Mouse (Mus musculus) bone marrow macrophage, adult 2 months (primary cell): Measurements from ENCODE around the gene Osbpl6. TPM values are rescaled to one million over a fixed set of nuclear protein-coding genes. Genes with fewer than 3 reads are reported as not detected.

ENCODE experiments used
- H3K27ac ChIP-seq: 2 replicates; pipeline ENCODE4 v1.5.1; 2012; ENCODE audit warnings: low read depth, low read length; ENCODE audit not compliant: insufficient read depth
- H3K4me1 ChIP-seq: 2 replicates; pipeline ENCODE4 v1.6.1; 2012; ENCODE audit warnings: low read length; ENCODE audit not compliant: control insufficient read depth, insufficient read depth
- H3K4me3 ChIP-seq: 2 replicates; pipeline ENCODE4 v1.5.1; 2012; ENCODE audit warnings: mild to moderate bottlenecking, low read length, moderate library complexity; ENCODE audit not compliant: insufficient read depth
- CTCF ChIP-seq: IDR thresholded peaks from 2 replicates; pipeline ENCODE4 v1.5.1; 2012; ENCODE audit warnings: low read depth, mild to moderate bottlenecking, low read length, moderate library complexity
- POLR2A ChIP-seq: IDR thresholded peaks from 2 replicates; pipeline ENCODE4 v1.6.1; 2012; ENCODE audit warnings: mild to moderate bottlenecking, low read depth, low read length, borderline replicate concordance
- polyA plus RNA-seq: library from polyadenylated mRNA; stranded (reverse); fragments of >200 nt; gene quantifications from 2 replicates; pipeline ENCODE4 v1.2.4, GENCODE M21; 2012; ENCODE audit not compliant: missing spikeins, insufficient read depth, insufficient read length

The Osbpl6 gene
- polyA plus RNA-seq, 1 experiment = not detected

GRCm38 (mm10) chr2:76517471-76517870 lies 111.2 kb downstream of the Osbpl6 start:
- Histone ChIP-seq H3K4me3 (no peak overlapping the region), H3K4me1 (no peaks in the 10 kb centered on the region), H3K27ac (no peak overlapping the region)
- TF ChIP-seq CTCF = no peak
- no peak for TF ChIP-seq POLR2A

GRCm38 (mm10) chr2:76518407-76519063 lies 112.2 kb downstream of the Osbpl6 start:
- TF ChIP-seq CTCF (no peak), POLR2A (no peak)
- H3K27ac ChIP-seq = no peak overlapping the region
- no peak overlapping the region for H3K4me3 ChIP-seq
- H3K4me1 ChIP-seq = no peaks in the 10 kb centered on the region

GRCm38 (mm10) chr2:76521585-76521984 lies 115.3 kb downstream of the Osbpl6 start:
- no peak for TF ChIP-seq CTCF
- no peak for TF ChIP-seq POLR2A
- Histone ChIP-seq H3K4me3 (no peak overlapping the region), H3K27ac (no peak overlapping the region), H3K4me1 (no peaks in the 10 kb centered on the region)

DNA sequence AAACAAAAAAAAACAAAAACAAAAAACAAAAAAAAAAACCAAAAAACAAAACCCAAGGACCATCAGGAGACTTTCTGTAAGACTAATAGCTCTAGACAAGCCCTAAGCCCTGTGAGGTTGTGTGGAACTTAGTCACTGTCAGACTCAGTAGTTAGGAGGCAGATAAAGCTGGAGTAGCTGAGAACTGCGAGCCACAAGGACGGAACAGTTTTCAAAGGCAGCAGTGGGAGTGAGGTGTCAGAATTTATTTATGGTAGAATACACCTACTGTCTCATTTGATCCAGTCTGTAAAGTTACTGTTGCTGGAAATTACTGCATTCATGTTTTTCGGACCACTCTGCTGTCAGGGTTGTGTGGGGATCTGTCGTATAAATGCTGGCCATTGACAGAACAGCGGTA lies 118.1 kb downstream of the Osbpl6 start:
- no peak for TF ChIP-seq POLR2A
- no peak for TF ChIP-seq CTCF
- H3K4me1 ChIP-seq = no peaks in the 10 kb centered on the region
- no peak overlapping the region for H3K27ac ChIP-seq
- H3K4me3 ChIP-seq = no peak overlapping the region

- TF ChIP-seq CTCF = no peak
- TF ChIP-seq POLR2A = no peak
- H3K4me1 ChIP-seq = no peaks in the 10 kb centered on the region
- no peak overlapping the region for H3K27ac ChIP-seq
- H3K4me3 ChIP-seq = no peak overlapping the region
These were observed 119.3 kb downstream of the Osbpl6 start for GRCm38 (mm10) chr2:76525645-76526044.

- TF ChIP-seq CTCF (no peak), POLR2A (no peak)
- no peaks in the 10 kb centered on the region for H3K4me1 ChIP-seq
- H3K4me3 ChIP-seq = no peak overlapping the region
- H3K27ac ChIP-seq = no peak overlapping the region
These were observed 126.3 kb downstream of the Osbpl6 start for GRCm38 (mm10) chr2:76532490-76533126.

DNA sequence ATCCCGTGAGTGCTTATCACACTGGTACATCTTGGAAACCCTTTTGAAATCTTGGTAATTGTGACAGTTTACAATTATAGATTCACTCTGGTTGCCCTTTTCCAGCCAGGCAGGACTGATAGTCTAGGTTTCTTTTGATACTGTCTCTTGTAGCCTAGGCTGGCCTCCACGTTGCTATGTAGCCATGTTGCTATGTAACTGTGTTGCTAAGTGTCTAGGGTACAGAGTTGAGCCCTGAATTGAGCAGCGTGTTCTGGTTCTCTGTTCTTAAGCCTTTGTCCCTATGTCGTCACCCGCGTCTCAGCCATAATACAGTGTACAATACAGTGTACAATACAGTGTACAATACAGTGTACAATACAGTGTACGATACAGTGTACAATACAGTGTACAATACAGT lies 128.6 kb downstream of the Osbpl6 start:
- no peak overlapping the region for H3K27ac ChIP-seq
- H3K4me1 ChIP-seq = no peaks in the 10 kb centered on the region
- no peak for TF ChIP-seq POLR2A
- no peak overlapping the region for H3K4me3 ChIP-seq

DNA sequence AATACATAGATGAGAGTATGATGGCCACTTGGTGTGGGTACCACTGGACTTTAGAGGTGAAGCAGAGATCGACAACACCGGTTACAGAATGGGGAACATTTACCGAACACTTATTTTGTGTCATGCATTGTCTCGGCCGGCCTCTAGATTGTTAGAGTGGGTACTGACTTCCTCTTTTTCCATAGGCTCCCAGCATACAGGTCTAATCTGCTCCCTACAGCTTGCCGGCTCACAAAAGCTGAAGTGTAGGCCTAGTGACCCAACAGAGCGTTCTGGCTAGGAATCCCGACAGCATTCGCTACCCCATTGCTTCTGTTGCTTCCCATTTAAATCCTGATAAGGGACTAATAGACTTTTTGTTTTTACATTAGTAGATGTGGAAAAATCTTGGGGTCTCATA lies 135.6 kb downstream of the Osbpl6 start:
- no peak for TF ChIP-seq POLR2A
- TF ChIP-seq CTCF = no peak
- no peak overlapping the region for H3K4me3 ChIP-seq
- H3K27ac ChIP-seq = no peak overlapping the region
- H3K4me1 ChIP-seq = no peaks in the 10 kb centered on the region

DNA sequence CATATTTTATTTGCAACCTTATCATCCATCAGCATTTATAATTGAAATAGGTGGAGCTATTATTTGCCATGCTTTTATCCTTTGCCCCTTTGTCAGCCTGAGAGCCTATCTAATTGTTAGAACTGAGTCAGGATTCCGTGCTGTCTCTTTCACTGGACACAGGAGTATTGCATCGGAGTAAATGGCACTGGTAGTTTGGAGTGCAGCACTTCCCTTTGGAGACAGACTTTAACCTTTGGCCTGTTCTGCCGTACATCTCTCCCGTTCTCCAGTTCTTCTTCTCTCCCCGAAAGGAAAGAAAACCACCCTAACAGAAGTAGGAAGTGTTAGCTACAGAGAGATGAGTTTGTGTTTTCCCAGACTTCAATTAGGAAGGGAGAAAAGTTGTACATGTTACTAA lies 136.6 kb downstream of the Osbpl6 start:
- Histone ChIP-seq H3K4me3 (no peak overlapping the region), H3K4me1 (no peaks in the 10 kb centered on the region), H3K27ac (no peak overlapping the region)
- no peak for TF ChIP-seq POLR2A
- no peak for TF ChIP-seq CTCF

DNA sequence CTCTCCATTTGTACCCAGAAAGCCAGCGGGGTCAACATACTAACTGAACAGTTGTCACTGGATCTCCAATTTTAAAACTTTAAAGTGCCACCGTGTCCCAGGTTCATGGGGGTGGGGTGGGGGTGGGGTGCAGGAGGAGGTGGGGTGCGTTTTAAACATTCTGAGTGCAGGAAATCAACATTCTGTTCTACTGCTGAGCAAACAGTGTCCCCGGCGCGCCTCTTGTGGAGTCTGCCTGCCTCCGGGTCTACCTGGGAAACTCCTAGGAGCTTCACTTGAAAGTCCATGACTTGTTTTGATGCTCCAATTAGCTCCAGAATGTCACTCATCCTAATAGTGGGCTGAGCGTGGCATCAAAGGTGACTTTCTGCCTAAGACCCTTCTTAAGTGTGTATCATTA lies 139.2 kb downstream of the Osbpl6 start:
- Histone ChIP-seq H3K4me3 (no peak overlapping the region), H3K4me1 (no peaks in the 10 kb centered on the region), H3K27ac (no peak overlapping the region)
- no peak for TF ChIP-seq CTCF
- no peak for TF ChIP-seq POLR2A
